Mouse (Mus musculus) hindbrain, embryonic 10.5 days (tissue): Measurements from ENCODE around the gene Tpra1. TPM values are rescaled to one million over a fixed set of nuclear protein-coding genes. Genes with fewer than 3 reads are reported as not detected.

Experiments
- DNase-seq: peaks from one replicate; pipeline ENCODE4 v3.0.0-alpha.2; 2017; ENCODE audit warnings: low spot score
- H3K27ac ChIP-seq: fragments of 300-500 bp; sonication (generic); 2 replicates; pipeline ENCODE4 v1.5.1; 2016; ENCODE audit warnings: mild to moderate bottlenecking, moderate library complexity
- H3K27me3 ChIP-seq: fragments of 300-500 bp; sonication (generic); 2 replicates; pipeline ENCODE4 v1.6.1; 2016; ENCODE audit warnings: mild to moderate bottlenecking; ENCODE audit not compliant: poor library complexity, insufficient read depth, severe bottlenecking
- H3K36me3 ChIP-seq: fragments of 300-500 bp; sonication (generic); 2 replicates; pipeline ENCODE4 v1.6.1; 2016; ENCODE audit warnings: mild to moderate bottlenecking, moderate library complexity
- H3K4me1 ChIP-seq: fragments of 300-500 bp; sonication (generic); replicated peaks from 2 replicates; pipeline ENCODE4 v1.6.1; 2016; ENCODE audit warnings: mild to moderate bottlenecking
- H3K4me3 ChIP-seq: fragments of 300-500 bp; sonication (generic); 2 replicates; pipeline ENCODE4 v1.5.1; 2016; ENCODE audit warnings: mild to moderate bottlenecking, moderate library complexity
- H3K9me3 ChIP-seq: fragments of 300-500 bp; sonication (generic); 2 replicates; pipeline ENCODE4 v1.6.1; 2016; ENCODE audit warnings: mild to moderate bottlenecking, moderate library complexity
- WGBS: fragments of 180-500 bp; shearing (Covaris S2); methylation state at CpG from one replicate; pipeline ENCODE4 v1.1.7; 2016; 5-methylcytosine and 5-hydroxymethylcytosine counted together
- polyA plus RNA-seq: library from polyadenylated mRNA; unstranded; fragments of >200 nt; fragmentation: Nextera tagmentation; extraction: Ambion mirVana; gene quantifications from 2 replicates; pipeline ENCODE4 v1.2.1, GENCODE M21; 2016

Gene Tpra1
- polyA plus RNA-seq, 1 experiment from 2014 or later: 62.3 TPM

- H3K36me3 ChIP-seq: peaks cover 11% of the 10 kb centered on the region
- 0 out of 2 replicates have a peak, but pooled peaks cover 6% of the 10 kb centered on the region for H3K9me3 ChIP-seq
- peak; percentile 49 for DNase-seq
- peak overlapping the region; percentile 94 for H3K27ac ChIP-seq
- peaks cover 42% of the 10 kb centered on the region for H3K27me3 ChIP-seq
- H3K4me1 ChIP-seq: peaks cover 43% of the 10 kb centered on the region
- H3K4me3 ChIP-seq: peak overlapping the region; percentile 86
- 3% methylated on average over 73 of the region's 74 CpGs for WGBS
Observed at GRCm38 (mm10) chr6:88873965-88874867, 27.8 kb upstream of the Tpra1 start.

- peak; percentile 87 for DNase-seq
- 0 out of 2 replicates have a peak, but pooled peaks cover 6% of the 10 kb centered on the region for H3K9me3 ChIP-seq
- H3K27ac ChIP-seq: peak within 1 kb of the TSS; percentile 94
- H3K4me1 ChIP-seq: peaks cover 42% of the 10 kb centered on the region
- peaks cover 13% of the 10 kb centered on the region for H3K36me3 ChIP-seq
- peak within 1 kb of the TSS; percentile 86 for H3K4me3 ChIP-seq
- 4% methylated on average over 63 of the region's 63 CpGs for WGBS
- H3K27me3 ChIP-seq: peaks cover 42% of the 10 kb centered on the region
Observed at GRCm38 (mm10) chr6:88874868-88875508, 27.1 kb upstream of the Tpra1 start, which contains the start of gene Podxl2. Gene Podxl2 (minus strand): TSS chr6:88875044.

- Histone ChIP-seq H3K27ac (no peak overlapping the region), H3K9me3 (0 out of 2 replicates have a peak, but pooled peaks cover 6% of the 10 kb centered on the region), H3K4me3 (no peak overlapping the region), H3K4me1 (peaks cover 14% of the 10 kb centered on the region; the same call in 1 of the 2 replicates), H3K36me3 (peaks cover 57% of the 10 kb centered on the region), H3K27me3 (peaks cover 21% of the 10 kb centered on the region)
- DNase-seq: no peak
- WGBS: 67% methylated on average over 4 of the region's 4 CpGs
Observed at GRCm38 (mm10) chr6:88879471-88879870, 22.6 kb upstream of the Tpra1 start.

- no peak for DNase-seq
- H3K36me3 ChIP-seq: peaks cover 76% of the 10 kb centered on the region
- H3K4me3 ChIP-seq: no peak overlapping the region
- H3K9me3 ChIP-seq: no peaks in the 10 kb centered on the region
- peaks cover 8% of the 10 kb centered on the region; the same call in 1 of the 2 replicates for H3K4me1 ChIP-seq
- H3K27ac ChIP-seq: peak overlapping the region; percentile 29; the same call in 1 of the 2 replicates
- 77% methylated on average over 7 of the region's 7 CpGs for WGBS
- peaks cover 6% of the 10 kb centered on the region; the same call in 1 of the 2 replicates for H3K27me3 ChIP-seq
Observed at GRCm38 (mm10) chr6:88881334-88881733, 20.7 kb upstream of the Tpra1 start.

- Histone ChIP-seq H3K4me3 (no peak overlapping the region), H3K36me3 (peaks cover 94% of the 10 kb centered on the region), H3K9me3 (no peaks in the 10 kb centered on the region), H3K27ac (0 out of 2 replicates have a peak overlapping the region, but pooled peaks have one; percentile 12), H3K27me3 (no peaks in the 10 kb centered on the region), H3K4me1 (peaks cover 11% of the 10 kb centered on the region; the same call in 1 of the 2 replicates)
- 96% methylated on average over 10 of the region's 10 CpGs for WGBS
- DNase-seq: no peak
Observed at GRCm38 (mm10) chr6:88884195-88884594, 17.9 kb upstream of the Tpra1 start.

GRCm38 (mm10) chr6:88884690-88885089 lies 17.4 kb upstream of the Tpra1 start:
- WGBS: 98% methylated on average over 17 of the region's 17 CpGs
- Histone ChIP-seq H3K36me3 (peaks cover 98% of the 10 kb centered on the region), H3K27ac (0 out of 2 replicates have a peak overlapping the region, but pooled peaks have one; percentile 12), H3K27me3 (no peaks in the 10 kb centered on the region), H3K9me3 (no peaks in the 10 kb centered on the region), H3K4me1 (peaks cover 11% of the 10 kb centered on the region; the same call in 1 of the 2 replicates), H3K4me3 (no peak overlapping the region)
- DNase-seq: no peak

DNA sequence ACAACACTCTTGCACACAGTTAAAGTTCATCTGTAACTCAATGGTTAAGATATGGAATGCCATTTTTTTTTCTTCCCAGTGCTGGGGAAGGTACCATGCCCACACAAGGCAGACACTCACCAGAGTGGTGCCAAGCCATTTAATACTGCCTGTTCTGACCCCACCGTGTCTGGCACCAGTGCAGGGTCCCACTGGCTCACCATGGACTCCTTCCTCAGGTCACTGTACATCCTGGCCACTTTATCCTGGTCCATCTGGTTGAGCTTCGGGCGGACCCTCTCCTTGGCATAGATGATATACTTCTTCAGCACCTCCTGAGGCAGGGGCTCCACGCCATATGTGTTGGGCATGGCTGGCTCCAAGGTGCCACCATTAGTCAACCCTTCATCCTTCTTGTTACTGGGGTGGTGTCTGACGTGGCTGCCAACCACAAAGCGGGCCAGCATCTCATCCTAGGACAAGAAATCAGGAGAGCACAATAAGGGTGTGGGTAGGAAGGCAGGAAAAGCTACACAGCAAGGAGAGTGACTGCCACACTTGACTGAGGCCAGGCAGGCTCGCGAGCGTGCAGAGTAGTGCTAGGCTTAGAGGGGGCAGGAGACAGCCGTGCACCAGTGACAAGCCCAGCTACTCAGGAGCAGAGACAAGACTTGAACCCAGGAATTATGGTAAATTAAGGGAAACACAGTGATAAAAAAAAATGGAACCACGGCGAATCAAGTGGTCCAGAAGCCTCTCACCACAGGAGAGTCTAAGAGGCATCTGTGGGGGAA lies 16.2 kb upstream of the Tpra1 start:
- WGBS: 91% methylated on average over 12 of the region's 12 CpGs
- Histone ChIP-seq H3K9me3 (no peaks in the 10 kb centered on the region), H3K27me3 (no peaks in the 10 kb centered on the region), H3K36me3 (peaks cover 100% of the 10 kb centered on the region), H3K27ac (peak overlapping the region; percentile 25; the same call in 1 of the 2 replicates), H3K4me3 (no peak overlapping the region), H3K4me1 (peaks cover 11% of the 10 kb centered on the region; the same call in 1 of the 2 replicates)
- no peak for DNase-seq

GRCm38 (mm10) chr6:88886417-88886967 lies 15.6 kb upstream of the Tpra1 start:
- H3K4me1 ChIP-seq: peaks cover 11% of the 10 kb centered on the region; the same call in 1 of the 2 replicates
- 84% methylated on average over 2 of the region's 2 CpGs for WGBS
- DNase-seq: no peak
- no peaks in the 10 kb centered on the region for H3K9me3 ChIP-seq
- peaks cover 100% of the 10 kb centered on the region for H3K36me3 ChIP-seq
- H3K27ac ChIP-seq: no peak overlapping the region
- H3K27me3 ChIP-seq: no peaks in the 10 kb centered on the region
- no peak overlapping the region for H3K4me3 ChIP-seq

DNA sequence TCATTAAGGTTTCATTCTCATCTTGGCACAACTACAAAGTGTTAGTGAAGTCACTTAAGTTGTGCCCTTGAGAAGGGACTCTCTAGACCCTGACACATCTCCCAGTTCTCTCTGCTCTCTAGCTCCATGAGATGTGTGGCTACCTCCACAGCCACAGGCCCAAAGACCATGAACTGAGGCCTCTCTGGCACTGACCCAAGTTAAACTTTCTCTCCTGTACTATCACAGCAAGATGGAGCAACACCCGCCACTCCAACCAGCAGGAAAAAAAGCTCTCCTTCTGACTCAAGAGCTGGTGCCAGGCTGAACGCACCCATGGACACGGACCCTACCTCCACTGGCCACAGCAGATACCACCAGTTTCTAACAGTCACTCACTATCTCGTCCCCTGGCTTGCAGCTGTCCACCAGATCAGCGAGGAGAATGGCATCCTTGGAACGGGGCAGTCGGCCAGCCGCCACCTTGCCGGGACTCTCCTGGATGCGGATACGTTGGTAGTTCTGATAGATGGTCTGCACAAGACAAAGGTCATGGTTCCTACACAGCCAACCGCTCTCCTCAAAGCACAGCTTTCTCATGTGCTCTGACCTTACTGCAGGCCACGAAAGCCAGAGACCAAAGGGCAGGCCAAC lies 12.5 kb upstream of the Tpra1 start:
- no peaks in the 10 kb centered on the region for H3K9me3 ChIP-seq
- H3K4me3 ChIP-seq: no peak overlapping the region
- 96% methylated on average over 13 of the region's 13 CpGs for WGBS
- H3K27ac ChIP-seq: no peak overlapping the region
- no peaks in the 10 kb centered on the region for H3K27me3 ChIP-seq
- peaks cover 4% of the 10 kb centered on the region; the same call in 1 of the 2 replicates for H3K4me1 ChIP-seq
- DNase-seq: no peak
- peaks cover 100% of the 10 kb centered on the region for H3K36me3 ChIP-seq

- Histone ChIP-seq H3K9me3 (no peaks in the 10 kb centered on the region), H3K36me3 (peaks cover 100% of the 10 kb centered on the region), H3K27ac (no peak overlapping the region), H3K4me1 (peaks cover 10% of the 10 kb centered on the region), H3K4me3 (no peak overlapping the region), H3K27me3 (no peaks in the 10 kb centered on the region)
- DNase-seq: no peak
- 92% methylated on average over 7 of the region's 7 CpGs for WGBS
Observed at GRCm38 (mm10) chr6:88890832-88891231, 11.2 kb upstream of the Tpra1 start.

DNA sequence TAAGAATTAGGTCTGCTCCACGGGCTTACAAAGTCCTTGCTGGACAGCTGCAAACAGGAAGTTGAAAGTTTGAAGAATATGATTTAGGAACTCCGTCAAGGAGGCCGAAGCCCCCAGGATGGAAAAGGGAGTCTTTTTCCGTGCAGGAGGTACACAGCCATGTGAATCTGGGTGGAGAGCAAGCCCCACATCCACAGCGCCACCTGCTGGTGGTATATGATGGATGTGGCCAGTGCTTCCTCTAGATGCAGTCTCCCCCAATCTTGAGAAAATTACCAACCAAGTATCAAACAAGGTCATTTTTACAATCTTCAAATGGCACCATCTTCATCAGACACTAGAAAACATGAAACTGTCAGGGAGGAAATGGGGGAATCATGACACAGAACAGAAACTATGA lies 8.5 kb upstream of the Tpra1 start:
- no peak overlapping the region for H3K4me3 ChIP-seq
- no peaks in the 10 kb centered on the region for H3K27me3 ChIP-seq
- H3K27ac ChIP-seq: no peak overlapping the region
- DNase-seq: peak; percentile 59
- peaks cover 20% of the 10 kb centered on the region for H3K4me1 ChIP-seq
- peaks cover 89% of the 10 kb centered on the region for H3K36me3 ChIP-seq
- WGBS: 73% methylated on average over 5 of the region's 5 CpGs
- H3K9me3 ChIP-seq: no peaks in the 10 kb centered on the region
